Mouse (Mus musculus): ENCODE results near the gene Gm4353.
A peak's percentile ranks its signal among the peaks of the same experiment; 100 is the strongest.
"Not testable (repeated sequence)": the region's sequence is repeated elsewhere in the genome, so short reads cannot be mapped to it uniquely, and the experiment has no call there.

The Gm4353 gene

GRCm38 (mm10) chr7:116084366-116084765 is at the start of gene Gm4353:
Gm4353 (minus strand) TSS chr7:116084635.
- DNase-seq (ENCODE audit: low spot score), result not testable (repeated sequence)

- peak; percentile 90 for DNase-seq (ENCODE audit: low spot score)
Observed at GRCm38 (mm10) chr7:116132078-116132477, 47.6 kb upstream of the Gm4353 start.

GRCm38 (mm10) chr7:116131390-116131789 is 47.0 kb upstream of the Gm4353 start:
- peak; percentile 61 for DNase-seq (ENCODE audit: low spot score)

GRCm38 (mm10) chr7:116129374-116129773 is 44.9 kb upstream of the Gm4353 start:
- no peak for DNase-seq (ENCODE audit: low spot score)

- DNase-seq (ENCODE audit: low spot score), result no peak
Observed at GRCm38 (mm10) chr7:116128286-116128685, 43.9 kb upstream of the Gm4353 start.

- DNase-seq (ENCODE audit: low spot score), result no peak
Observed at GRCm38 (mm10) chr7:116127052-116127451, 42.6 kb upstream of the Gm4353 start.

GRCm38 (mm10) chr7:116125671-116126070 is 41.2 kb upstream of the Gm4353 start:
- no peak for DNase-seq (ENCODE audit: low spot score)

- DNase-seq (ENCODE audit: low spot score), result no peak
Observed at GRCm38 (mm10) chr7:116124057-116124456, 39.6 kb upstream of the Gm4353 start.

- no peak for DNase-seq (ENCODE audit: low spot score)
Observed at GRCm38 (mm10) chr7:116123597-116123985, 39.2 kb upstream of the Gm4353 start.

GRCm38 (mm10) chr7:116122981-116123596 is 38.7 kb upstream of the Gm4353 start:
- no peak for DNase-seq (ENCODE audit: low spot score)

- DNase-seq (ENCODE audit: low spot score), result no peak
Observed at GRCm38 (mm10) chr7:116121202-116121601, 36.8 kb upstream of the Gm4353 start.

GRCm38 (mm10) chr7:116120737-116121136 is 36.3 kb upstream of the Gm4353 start:
- no peak for DNase-seq (ENCODE audit: low spot score)

GRCm38 (mm10) chr7:116119306-116119857 is 34.9 kb upstream of the Gm4353 start:
- DNase-seq (ENCODE audit: low spot score), result no peak

GRCm38 (mm10) chr7:116115991-116116390 is 31.6 kb upstream of the Gm4353 start:
- DNase-seq (ENCODE audit: low spot score), result no peak

GRCm38 (mm10) chr7:116115216-116115930 is 30.9 kb upstream of the Gm4353 start:
- no peak for DNase-seq (ENCODE audit: low spot score)

- DNase-seq (ENCODE audit: low spot score), result no peak
Observed at GRCm38 (mm10) chr7:116111546-116111945, 27.1 kb upstream of the Gm4353 start.

- DNase-seq (ENCODE audit: low spot score), result no peak
Observed at GRCm38 (mm10) chr7:116110661-116111060, 26.2 kb upstream of the Gm4353 start.

GRCm38 (mm10) chr7:116103091-116103490 is 18.7 kb upstream of the Gm4353 start:
- DNase-seq (ENCODE audit: low spot score), result no peak

- no peak for DNase-seq (ENCODE audit: low spot score)
Observed at GRCm38 (mm10) chr7:116099952-116100528, 15.6 kb upstream of the Gm4353 start.

GRCm38 (mm10) chr7:116093466-116093850 is 9.0 kb upstream of the Gm4353 start:
- peak; percentile 17 for DNase-seq (ENCODE audit: low spot score)

- peak; percentile 98 for DNase-seq (ENCODE audit: low spot score)
Observed at GRCm38 (mm10) chr7:116092710-116093465, 8.5 kb upstream of the Gm4353 start.

- DNase-seq (ENCODE audit: low spot score), result no peak
Observed at GRCm38 (mm10) chr7:116060739-116061138, 23.7 kb downstream of the Gm4353 start.
